Mouse (Mus musculus) cortical plate, adult 2 months (tissue): ENCODE data around the gene Chrnb4. TPM values are rescaled to one million over a fixed set of nuclear protein-coding genes. Genes with fewer than 3 reads are reported as not detected.

Experiments
- H3K27ac ChIP-seq: fragments of 200-500 bp; 2 replicates; pipeline ENCODE4 v1.5.1; 2012; ENCODE audit warnings: low read length, control low read depth, inconsistent platforms; ENCODE audit not compliant: insufficient read depth
- H3K4me1 ChIP-seq: fragments of 200-500 bp; 2 replicates; pipeline ENCODE4 v1.6.1; 2011; ENCODE audit warnings: low read length; ENCODE audit not compliant: control insufficient read depth, insufficient read depth
- H3K4me3 ChIP-seq: fragments of 200-500 bp; 2 replicates; pipeline ENCODE4 v1.5.1; 2011; ENCODE audit warnings: mild to moderate bottlenecking, low read length, control low read depth; ENCODE audit not compliant: insufficient read depth
- CTCF ChIP-seq: fragments of 200-500 bp; IDR thresholded peaks from 2 replicates; pipeline ENCODE4 v1.5.1; 2011; ENCODE audit warnings: mild to moderate bottlenecking, control low read depth, low read length; ENCODE audit not compliant: insufficient read depth; ENCODE audit errors: extremely low read depth
- POLR2A ChIP-seq: fragments of 200-500 bp; IDR thresholded peaks from 2 replicates; pipeline ENCODE4 v1.6.1; 2011; ENCODE audit warnings: mild to moderate bottlenecking, low read length, control low read depth; ENCODE audit not compliant: insufficient read depth; ENCODE audit errors: extremely low read depth
- polyA plus RNA-seq: library from polyadenylated mRNA; depleted of rRNA; stranded (reverse); fragments of >200 nt; gene quantifications from 2 replicates; pipeline ENCODE4 v1.2.3, GENCODE M21; 2012

The Chrnb4 gene
- polyA plus RNA-seq, 1 experiment, result 0.13 TPM

DNA sequence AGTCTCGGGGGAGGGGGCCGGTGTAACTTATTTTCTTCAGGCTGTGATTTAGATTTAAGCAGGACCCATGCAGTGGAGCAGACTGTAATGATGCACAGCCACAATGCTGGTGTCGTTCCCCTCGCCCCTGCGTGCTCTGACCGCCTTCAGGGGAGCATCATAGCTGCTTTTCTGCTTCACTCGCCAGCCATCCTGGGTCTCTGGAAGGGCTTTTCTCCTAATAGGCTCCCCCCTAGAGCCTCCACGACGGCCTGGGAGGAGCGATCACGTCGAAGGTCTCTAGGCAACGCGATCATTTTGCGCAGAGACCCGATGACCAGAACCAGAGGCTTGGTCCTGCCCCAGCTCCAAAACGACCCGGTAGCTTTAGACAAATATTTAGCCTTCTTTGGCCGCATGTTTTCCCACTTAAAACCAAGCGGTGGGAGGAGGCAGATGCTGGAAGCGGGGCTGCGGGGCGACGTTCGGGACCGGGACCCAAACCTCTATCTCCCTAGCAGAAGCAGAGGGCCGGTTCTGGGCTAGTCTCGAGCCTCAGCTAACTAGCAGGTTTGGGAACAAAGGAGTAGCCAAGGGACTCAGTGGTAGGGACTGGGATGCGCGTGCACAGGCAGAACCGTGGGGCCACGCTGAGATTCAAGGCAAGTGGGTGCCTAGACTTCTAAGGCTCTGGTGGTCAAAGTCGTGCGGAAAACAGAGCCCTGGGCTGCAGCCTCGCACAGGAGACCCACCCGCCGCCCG is 22.9 kb downstream of the Chrnb4 start:
- no peak overlapping the region for H3K27ac ChIP-seq
- 0 out of 2 replicates have a peak overlapping the region, but pooled peaks have one; percentile 0 for H3K4me3 ChIP-seq
- H3K4me1 ChIP-seq, result peaks cover 2% of the 10 kb centered on the region; the same call in 1 of the 2 replicates
- TF ChIP-seq POLR2A (no peak), CTCF (no peak)

DNA sequence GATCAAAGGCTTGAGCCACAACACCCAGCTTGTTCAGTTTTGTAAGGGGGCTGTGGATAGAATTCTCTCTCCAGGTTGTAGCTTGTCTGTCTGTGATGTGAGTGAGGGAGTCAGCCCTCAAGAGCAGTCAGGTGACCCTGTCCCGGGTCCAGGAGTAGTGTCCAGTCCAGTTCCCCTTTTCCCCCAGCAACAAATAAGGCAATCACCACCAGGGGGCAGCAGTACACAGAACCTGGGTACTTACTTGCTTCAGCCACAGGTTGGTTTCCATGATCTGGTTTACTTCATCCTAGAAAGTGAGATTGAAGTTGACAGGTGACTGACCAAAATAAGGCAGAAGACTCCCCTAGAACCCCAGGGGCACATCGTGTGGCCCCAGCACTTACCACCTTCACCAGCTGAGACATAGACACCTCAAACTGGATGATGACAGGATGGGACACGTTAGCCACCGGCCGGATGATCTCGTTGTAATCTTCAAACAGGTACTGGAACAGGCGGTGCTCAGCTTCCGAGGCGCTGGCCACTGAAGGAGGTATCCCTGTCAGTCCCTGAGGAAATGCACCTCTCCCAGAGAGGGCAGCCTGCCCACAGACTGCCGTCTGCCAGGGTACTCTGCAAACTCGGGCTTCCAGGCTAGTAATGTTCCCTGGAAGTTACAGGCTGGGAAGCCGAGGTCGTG is 24.5 kb downstream of the Chrnb4 start:
- H3K4me3 ChIP-seq, result no peak overlapping the region
- TF ChIP-seq POLR2A, result no peak
- TF ChIP-seq CTCF, result peak; percentile 80
- H3K4me1 ChIP-seq, result peaks cover 2% of the 10 kb centered on the region; the same call in 1 of the 2 replicates
- H3K27ac ChIP-seq, result no peak overlapping the region

DNA sequence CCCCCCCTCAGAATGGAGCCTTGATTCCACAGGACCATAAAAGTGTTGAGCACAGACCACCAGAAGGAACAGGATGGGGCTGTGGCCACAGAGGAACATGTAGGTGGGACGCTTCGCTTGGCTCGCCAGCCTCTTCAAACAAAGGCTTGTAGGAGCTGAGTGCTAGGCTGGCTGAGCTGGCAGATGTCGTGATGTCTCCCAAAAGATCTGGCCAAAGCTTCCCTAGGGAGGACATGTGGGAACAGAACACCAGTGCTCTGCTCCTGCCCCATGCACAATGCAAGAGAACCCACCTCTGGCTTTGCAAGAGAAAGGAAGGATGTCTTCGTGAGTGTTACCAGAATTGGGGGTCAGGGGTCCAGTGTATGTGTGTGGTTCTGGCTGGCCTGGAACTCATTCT is 25.3 kb downstream of the Chrnb4 start:
- Histone ChIP-seq H3K4me3 (no peak overlapping the region), H3K27ac (no peak overlapping the region), H3K4me1 (peaks cover 2% of the 10 kb centered on the region; the same call in 1 of the 2 replicates)
- no peak for TF ChIP-seq POLR2A

DNA sequence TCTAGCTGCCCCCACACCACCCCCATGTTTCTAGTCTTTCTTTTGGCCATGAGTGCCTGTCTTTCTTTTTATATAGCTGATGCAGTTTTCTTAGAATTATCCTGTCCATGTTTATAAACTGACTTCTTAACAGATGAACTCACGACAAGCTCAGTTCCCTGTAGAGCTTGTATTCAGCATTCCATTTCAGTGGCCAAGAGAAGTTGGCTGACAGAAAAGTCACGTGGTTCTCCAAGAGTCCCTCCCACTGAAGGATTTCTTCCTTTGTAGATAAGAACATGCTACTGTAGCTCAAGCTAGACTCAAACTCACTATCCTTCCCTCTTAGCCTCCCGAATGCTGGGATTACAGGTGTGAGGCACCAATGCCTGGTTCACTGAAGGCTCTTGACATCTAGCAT is 31.7 kb downstream of the Chrnb4 start:
- no peaks in the 10 kb centered on the region; the same call in 1 of the 2 replicates for H3K4me1 ChIP-seq
- no peak overlapping the region for H3K27ac ChIP-seq
- TF ChIP-seq CTCF (no peak), POLR2A (no peak)
- no peak overlapping the region for H3K4me3 ChIP-seq

DNA sequence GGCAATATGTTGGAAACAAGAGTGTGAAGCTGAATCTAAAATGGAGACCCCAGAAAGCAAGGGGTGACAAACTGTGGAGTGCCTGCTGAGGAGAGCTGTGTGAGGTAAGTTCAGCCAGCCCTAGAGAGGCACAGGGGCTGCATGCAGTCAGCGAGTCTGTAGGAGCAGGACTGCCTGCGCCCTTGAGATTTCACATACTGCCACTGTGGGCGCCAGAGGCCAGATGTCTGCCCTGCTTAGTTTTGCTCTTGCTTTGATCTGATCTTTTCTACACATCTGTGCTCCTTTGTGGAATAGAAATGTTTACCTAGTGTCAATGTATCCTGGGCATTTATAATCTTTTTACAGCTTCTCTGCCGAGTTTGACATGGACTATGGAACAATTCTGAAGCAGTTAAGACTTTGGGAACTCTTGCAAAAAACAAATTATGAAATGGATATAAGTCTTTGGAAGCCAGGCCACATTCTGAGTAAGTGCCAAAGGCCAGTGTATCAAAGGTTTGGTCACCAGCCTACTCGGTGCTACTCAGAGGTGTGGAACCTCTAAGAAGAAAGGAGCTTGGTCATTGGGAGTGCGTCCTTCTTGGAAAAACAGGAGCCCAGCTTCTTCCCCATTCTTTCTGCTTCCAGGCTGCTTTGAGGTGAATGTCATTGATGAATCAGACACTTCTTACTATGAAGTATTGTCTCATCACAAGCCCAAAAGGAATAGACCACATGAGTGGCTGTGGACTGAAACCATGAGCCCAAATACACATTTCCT is 37.8 kb downstream of the Chrnb4 start:
- TF ChIP-seq CTCF (no peak), POLR2A (no peak)
- Histone ChIP-seq H3K27ac (no peak overlapping the region), H3K4me1 (no peaks in the 10 kb centered on the region), H3K4me3 (no peak overlapping the region)

DNA sequence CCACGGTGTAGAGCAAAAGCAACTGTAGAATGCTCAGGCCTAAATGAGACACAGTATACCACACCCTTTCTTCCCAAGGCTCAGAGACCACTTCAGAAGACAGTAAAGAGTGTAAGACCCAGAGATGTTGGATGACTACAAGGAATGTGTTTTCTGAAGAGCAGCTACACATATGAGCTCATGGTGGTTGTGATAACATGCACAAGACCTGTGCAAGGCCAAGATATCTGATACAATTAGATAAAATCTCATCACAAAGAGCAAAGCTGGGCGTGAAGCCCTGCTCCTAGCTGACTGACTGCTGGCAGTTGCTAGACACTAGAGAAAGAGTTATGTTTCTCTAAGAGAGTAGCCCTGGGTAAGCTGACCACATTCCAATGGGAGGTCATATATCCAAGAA is 38.9 kb downstream of the Chrnb4 start:
- no peak overlapping the region for H3K4me3 ChIP-seq
- TF ChIP-seq CTCF (no peak), POLR2A (no peak)
- H3K27ac ChIP-seq, result no peak overlapping the region

DNA sequence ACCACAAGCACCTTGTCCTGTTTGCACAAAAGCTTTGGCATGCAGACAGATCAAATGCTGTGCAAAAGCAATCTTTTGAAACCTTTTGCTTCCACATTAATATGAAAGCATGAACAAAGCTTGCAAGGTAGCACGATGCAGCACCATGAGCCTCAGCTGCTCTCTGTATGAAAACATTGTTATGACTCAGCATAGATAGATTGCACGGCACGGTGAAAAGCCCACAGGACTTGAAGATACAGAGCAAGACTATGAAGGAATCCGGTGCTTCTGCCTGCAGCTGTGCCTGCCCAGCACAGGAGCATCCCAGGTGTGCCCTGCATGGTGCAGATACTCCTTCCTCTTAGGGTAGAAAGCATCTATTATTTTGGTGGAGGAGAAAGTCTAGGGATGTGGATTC is 45.0 kb downstream of the Chrnb4 start:
- H3K4me1 ChIP-seq, result no peaks in the 10 kb centered on the region; the same call in 1 of the 2 replicates
- no peak for TF ChIP-seq CTCF
- no peak for TF ChIP-seq POLR2A
- H3K27ac ChIP-seq, result no peak overlapping the region; the same call in 1 of the 2 replicates
- H3K4me3 ChIP-seq, result no peak overlapping the region

More for the DNA sequence above, 38.9 kb downstream of the Chrnb4 start:
- no peaks in the 10 kb centered on the region for H3K4me1 ChIP-seq

DNA sequence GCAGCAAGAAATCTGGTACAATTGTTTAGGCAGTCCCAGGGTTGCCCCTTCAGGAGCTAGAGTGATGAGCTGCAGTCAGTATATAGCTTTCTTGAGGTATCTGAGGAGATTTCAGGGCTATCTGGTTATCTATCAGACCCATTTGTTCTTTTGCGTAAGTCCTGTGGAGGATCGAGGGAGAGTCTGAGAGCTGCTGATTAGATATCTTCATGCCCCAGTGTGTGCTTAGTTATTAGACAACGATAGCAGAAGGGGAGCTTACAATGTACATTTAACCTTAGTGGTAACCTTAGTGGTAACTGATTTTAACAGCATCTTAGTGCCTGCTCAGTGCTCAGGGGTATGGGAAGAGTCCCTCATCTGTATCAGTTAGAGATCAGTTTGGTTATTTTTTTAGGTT is 52.9 kb downstream of the Chrnb4 start:
- no peak for TF ChIP-seq CTCF
- TF ChIP-seq POLR2A, result no peak
- no peak overlapping the region for H3K27ac ChIP-seq
- H3K4me1 ChIP-seq, result no peaks in the 10 kb centered on the region
- H3K4me3 ChIP-seq, result no peak overlapping the region

DNA sequence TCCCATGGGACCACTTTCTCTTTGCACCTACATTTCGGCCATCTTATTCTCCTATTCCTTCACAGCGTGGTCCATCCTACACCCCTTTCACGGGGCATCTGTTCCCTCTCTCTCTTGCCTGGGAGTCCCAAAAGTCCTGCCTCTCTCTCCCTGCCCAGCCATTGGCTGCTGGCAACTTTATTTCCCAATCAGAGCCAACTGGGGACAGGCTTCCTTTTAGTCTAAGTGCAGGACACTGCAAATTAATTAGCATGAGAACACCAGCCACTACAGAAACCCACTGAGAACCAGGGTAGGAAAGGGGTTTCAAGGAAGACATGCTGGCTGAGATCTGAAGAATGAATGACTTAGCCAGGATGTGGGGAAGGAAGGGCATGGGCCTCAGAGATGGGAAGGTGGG is 54.2 kb downstream of the Chrnb4 start:
- Histone ChIP-seq H3K27ac (no peak overlapping the region), H3K4me3 (no peak overlapping the region), H3K4me1 (no peaks in the 10 kb centered on the region)
- no peak for TF ChIP-seq CTCF
- TF ChIP-seq POLR2A, result no peak

DNA sequence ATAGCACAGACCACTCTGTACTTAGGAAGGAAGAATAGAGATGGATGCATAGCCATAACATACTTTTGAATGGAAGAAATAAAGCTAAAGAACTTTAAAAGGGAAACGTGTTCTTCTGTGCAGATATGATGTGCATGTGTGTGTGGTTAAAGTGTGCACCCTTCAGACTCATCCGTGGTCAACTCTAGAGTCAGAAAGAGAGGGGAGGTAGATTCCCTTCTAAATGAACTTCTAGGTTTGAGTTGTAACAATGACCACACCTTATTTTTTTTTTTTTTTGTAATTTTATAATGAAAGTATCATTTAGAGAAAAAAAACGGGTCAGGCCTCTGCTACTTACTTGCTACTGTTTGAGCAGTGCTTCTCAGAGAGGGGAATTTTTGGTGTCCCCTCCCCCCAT is 58.2 kb downstream of the Chrnb4 start:
- H3K4me3 ChIP-seq, result no peak overlapping the region

More for the DNA sequence above, 58.2 kb downstream of the Chrnb4 start:
- Histone ChIP-seq H3K27ac (no peak overlapping the region), H3K4me1 (no peaks in the 10 kb centered on the region)
- TF ChIP-seq CTCF (no peak), POLR2A (no peak)
